Mouse (Mus musculus) testis, adult 2 months (tissue): Measurements from ENCODE around the gene Zyg11a. TPM values are rescaled to one million over a fixed set of nuclear protein-coding genes. Genes with fewer than 3 reads are reported as not detected.
"Not testable (repeated sequence)": the region's sequence is repeated elsewhere in the genome, so short reads cannot be mapped to it uniquely, and the experiment has no call there.

Experiments used
- H3K27ac ChIP-seq: fragments of 200-500 bp; 2 replicates; pipeline ENCODE4 v1.5.1; 2012; ENCODE audit warnings: low read depth, low read length; ENCODE audit not compliant: control insufficient read depth, insufficient read depth
- H3K27me3 ChIP-seq: fragments of 200-500 bp; 2 replicates; pipeline ENCODE4 v1.6.1; 2012; ENCODE audit warnings: mild to moderate bottlenecking, low read length, moderate library complexity; ENCODE audit not compliant: control insufficient read depth, insufficient read depth
- H3K36me3 ChIP-seq: fragments of 200-500 bp; 2 replicates; pipeline ENCODE4 v1.6.1; 2012; ENCODE audit warnings: mild to moderate bottlenecking, low read length; ENCODE audit not compliant: control insufficient read depth, insufficient read depth
- H3K4me1 ChIP-seq: fragments of 200-500 bp; 2 replicates; pipeline ENCODE4 v1.6.1; 2012; ENCODE audit warnings: low read length; ENCODE audit not compliant: control insufficient read depth, insufficient read depth
- H3K4me3 ChIP-seq: fragments of 200-500 bp; 2 replicates; pipeline ENCODE4 v1.5.1; 2012; ENCODE audit warnings: low read depth, mild to moderate bottlenecking, low read length, moderate library complexity, mixed read lengths; ENCODE audit not compliant: control insufficient read depth
- CTCF ChIP-seq: fragments of 200-500 bp; IDR thresholded peaks from 2 replicates; pipeline ENCODE4 v1.5.1; 2012; ENCODE audit warnings: low read depth, mild to moderate bottlenecking, inconsistent platforms, low read length, moderate library complexity; ENCODE audit not compliant: control insufficient read depth, insufficient read depth, insufficient replicate concordance
- POLR2A ChIP-seq: fragments of 200-500 bp; IDR thresholded peaks from 2 replicates; pipeline ENCODE4 v1.6.1; 2012; ENCODE audit warnings: low read depth, mild to moderate bottlenecking, inconsistent platforms, low read length, moderate library complexity; ENCODE audit not compliant: control insufficient read depth
- polyA plus RNA-seq: library from polyadenylated mRNA; depleted of rRNA; stranded (reverse); fragments of >200 nt; gene quantifications from 2 replicates; pipeline ENCODE4 v1.2.3, GENCODE M21; 2012

The Zyg11a gene
- polyA plus RNA-seq, 1 experiment = 4.2 TPM

GRCm38 (mm10) chr4:108168056-108168455, 49.8 kb downstream of the Zyg11a start:
- Histone ChIP-seq H3K36me3 (no peaks in the 10 kb centered on the region), H3K27me3 (no peaks in the 10 kb centered on the region)
- TF ChIP-seq POLR2A (no peak), CTCF (no peak)

GRCm38 (mm10) chr4:108166874-108167273, 51.0 kb downstream of the Zyg11a start:
- no peak for TF ChIP-seq CTCF
- no peak for TF ChIP-seq POLR2A
- Histone ChIP-seq H3K4me1 (peaks cover 11% of the 10 kb centered on the region), H3K4me3 (no peak overlapping the region), H3K27me3 (no peaks in the 10 kb centered on the region), H3K27ac (no peak overlapping the region), H3K36me3 (no peaks in the 10 kb centered on the region)

More at GRCm38 (mm10) chr4:108168056-108168455, 49.8 kb downstream of the Zyg11a start:
- H3K4me3 ChIP-seq = no peak overlapping the region
- peaks cover 11% of the 10 kb centered on the region for H3K4me1 ChIP-seq
- H3K27ac ChIP-seq = no peak overlapping the region

GRCm38 (mm10) chr4:108165152-108165895, 52.5 kb downstream of the Zyg11a start, which contains the start of gene Echdc2:
TSS of gene Echdc2 (plus strand) at chr4:108165437.
- no peak within 1 kb of the TSS for H3K27ac ChIP-seq
- no peak for TF ChIP-seq CTCF
- TF ChIP-seq POLR2A = no peak

GRCm38 (mm10) chr4:108163291-108163690, 54.6 kb downstream of the Zyg11a start:
- Histone ChIP-seq H3K36me3 (no peaks in the 10 kb centered on the region), H3K27me3 (no peaks in the 10 kb centered on the region), H3K27ac (no peak overlapping the region), H3K4me3 (no peak overlapping the region), H3K4me1 (peaks cover 11% of the 10 kb centered on the region)
- no peak for TF ChIP-seq POLR2A
- no peak for TF ChIP-seq CTCF

More at GRCm38 (mm10) chr4:108165152-108165895, 52.5 kb downstream of the Zyg11a start, which contains the start of gene Echdc2:
- Histone ChIP-seq H3K36me3 (no peaks in the 10 kb centered on the region), H3K4me1 (peaks cover 11% of the 10 kb centered on the region), H3K27me3 (no peaks in the 10 kb centered on the region), H3K4me3 (peak within 1 kb of the TSS; percentile 70)

GRCm38 (mm10) chr4:108161936-108162335, 55.9 kb downstream of the Zyg11a start:
- Histone ChIP-seq H3K4me3 (no peak overlapping the region), H3K4me1 (peaks cover 11% of the 10 kb centered on the region), H3K36me3 (no peaks in the 10 kb centered on the region), H3K27ac (no peak overlapping the region), H3K27me3 (no peaks in the 10 kb centered on the region)
- TF ChIP-seq POLR2A = no peak
- TF ChIP-seq CTCF = no peak

GRCm38 (mm10) chr4:108155141-108155540, 62.7 kb downstream of the Zyg11a start:
- not testable (repeated sequence) for H3K27me3 ChIP-seq, H3K27ac ChIP-seq

GRCm38 (mm10) chr4:108145554-108145953, 72.3 kb downstream of the Zyg11a start:
- not testable (repeated sequence) for H3K36me3 ChIP-seq, H3K4me1 ChIP-seq, H3K27ac ChIP-seq, H3K4me3 ChIP-seq, H3K27me3 ChIP-seq

More at GRCm38 (mm10) chr4:108155141-108155540, 62.7 kb downstream of the Zyg11a start:
- H3K36me3 ChIP-seq, H3K4me3 ChIP-seq, H3K4me1 ChIP-seq: not testable (repeated sequence)

- H3K36me3 ChIP-seq = no peaks in the 10 kb centered on the region
- no peak within 1 kb of the TSS for H3K4me3 ChIP-seq
- no peak within 1 kb of the TSS for H3K27ac ChIP-seq
- TF ChIP-seq POLR2A = no peak
- no peak for TF ChIP-seq CTCF
- H3K27me3 ChIP-seq = no peaks in the 10 kb centered on the region
- no peaks in the 10 kb centered on the region for H3K4me1 ChIP-seq
These were observed 73.0 kb downstream of the Zyg11a start, which contains the start of gene Scp2 for GRCm38 (mm10) chr4:108144880-108145279. TSS of gene Scp2 (minus strand) at chr4:108144998.
